Mouse (Mus musculus): ENCODE measurements around the gene Grin2b.
"Not testable (repeated sequence)": the region's sequence is repeated elsewhere in the genome, so short reads cannot be mapped to it uniquely, and the experiment has no call there.

Grin2b gene

GRCm38 (mm10) chr6:135700717-135701345 lies 472.5 kb downstream of the Grin2b start:
- no peak for DNase-seq (ENCODE audit: low spot score in 2 of 2)

GRCm38 (mm10) chr6:135692533-135692932 lies 480.8 kb downstream of the Grin2b start:
- no peak for DNase-seq (ENCODE audit: low spot score in 2 of 2)

- no peak for DNase-seq (ENCODE audit: low spot score in 2 of 2)
These were observed 481.8 kb downstream of the Grin2b start for GRCm38 (mm10) chr6:135691561-135691960.

GRCm38 (mm10) chr6:135687926-135688325 lies 485.4 kb downstream of the Grin2b start:
- DNase-seq (ENCODE audit: low spot score in 2 of 2): peak in 1 of 2 experiments; percentile 28

GRCm38 (mm10) chr6:135684206-135684605 lies 489.1 kb downstream of the Grin2b start:
- no peak for DNase-seq (ENCODE audit: low spot score in 2 of 2)

- DNase-seq (ENCODE audit: low spot score in 2 of 2): not testable (repeated sequence)
These were observed 491.9 kb downstream of the Grin2b start for GRCm38 (mm10) chr6:135681423-135681822.

GRCm38 (mm10) chr6:135680105-135680710 lies 493.1 kb downstream of the Grin2b start:
- no peak for DNase-seq (ENCODE audit: low spot score in 2 of 2)

GRCm38 (mm10) chr6:135674380-135674779 lies 498.9 kb downstream of the Grin2b start:
- DNase-seq (ENCODE audit: low spot score in 2 of 2): no peak

GRCm38 (mm10) chr6:135672003-135672402 lies 501.3 kb downstream of the Grin2b start:
- DNase-seq (ENCODE audit: low spot score in 2 of 2): no peak

Data from left cerebral cortex, adult 9 months (tissue).